Mouse (Mus musculus): ENCODE results near the gene Zdhhc19.
A peak's percentile ranks its signal among the peaks of the same experiment; 100 is the strongest.

The Zdhhc19 gene

GRCm38 (mm10) chr16:32609401-32609779 is 113.3 kb downstream of the Zdhhc19 start:
- peak; percentile 4 for DNase-seq (ENCODE audit: low spot score)

DNA sequence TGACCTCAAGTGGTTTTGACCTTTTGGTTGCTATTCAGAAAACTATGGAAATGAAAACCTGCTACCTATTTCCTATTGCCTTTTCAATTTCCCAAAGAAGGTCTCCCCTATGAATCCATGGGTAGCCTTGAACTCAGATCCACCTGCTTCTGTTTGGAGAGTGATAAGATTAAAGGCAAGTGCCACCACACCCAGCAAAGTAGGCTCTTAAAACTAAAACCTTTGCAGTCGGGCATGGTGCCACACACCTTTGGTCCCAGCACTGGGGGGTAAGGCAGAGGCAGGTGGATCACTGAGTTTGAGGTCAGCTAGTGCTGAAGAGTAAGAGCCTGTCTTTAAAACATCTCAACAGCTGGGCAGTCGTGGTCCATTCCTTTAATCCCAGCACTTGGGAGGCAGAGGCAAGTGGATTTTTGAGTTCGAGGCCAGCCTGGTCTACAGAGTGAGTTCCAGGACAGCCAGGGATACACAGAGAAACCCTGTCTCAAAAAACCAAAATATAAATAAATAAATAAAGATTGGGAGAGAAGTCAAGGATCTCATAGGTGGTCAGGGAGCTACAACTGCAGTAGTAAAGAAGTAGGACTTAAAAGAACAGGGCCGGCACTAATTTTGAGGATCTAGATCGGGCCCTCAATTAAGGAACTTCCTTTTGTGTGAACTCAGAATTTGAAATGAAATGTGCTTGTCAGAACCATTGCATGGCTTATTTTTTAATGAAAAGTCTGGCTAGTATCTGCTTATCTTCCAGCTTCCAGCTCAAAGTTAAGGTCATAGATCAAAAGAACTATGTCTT is 114.6 kb downstream of the Zdhhc19 start:
- DNase-seq (ENCODE audit: low spot score): no peak

Measured in T-cell, adult 2 months (primary cell).